Mouse (Mus musculus) fat pad, adult 2 months (tissue): ENCODE results near the gene Arhgap10.

Experiments
- DNase-seq: peaks from one replicate; pipeline ENCODE4 v3.0.0-alpha.2; 2011; ENCODE audit warnings: low read depth, low spot score; ENCODE audit errors: extremely low read depth

Arhgap10 gene

DNA sequence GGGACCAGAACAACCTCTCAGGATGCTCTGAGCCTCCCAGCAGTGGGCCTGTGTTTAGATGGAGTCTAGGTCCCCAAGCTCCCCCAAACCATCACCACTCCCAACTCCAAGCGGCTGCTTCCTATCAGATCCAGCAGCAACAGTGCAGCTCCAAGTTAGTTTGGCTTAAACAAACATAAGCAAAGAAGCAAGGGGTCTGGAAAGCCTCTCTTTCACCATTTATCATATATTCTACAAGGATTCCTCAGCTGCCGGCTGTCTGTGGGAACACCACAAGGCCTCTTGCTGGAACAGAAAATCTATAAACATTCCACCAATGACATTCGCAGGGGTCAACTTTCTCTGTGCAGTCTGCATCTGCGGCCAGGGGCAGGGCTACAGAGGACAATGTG is 29.5 kb downstream of the Arhgap10 start:
- no peak for DNase-seq

DNA sequence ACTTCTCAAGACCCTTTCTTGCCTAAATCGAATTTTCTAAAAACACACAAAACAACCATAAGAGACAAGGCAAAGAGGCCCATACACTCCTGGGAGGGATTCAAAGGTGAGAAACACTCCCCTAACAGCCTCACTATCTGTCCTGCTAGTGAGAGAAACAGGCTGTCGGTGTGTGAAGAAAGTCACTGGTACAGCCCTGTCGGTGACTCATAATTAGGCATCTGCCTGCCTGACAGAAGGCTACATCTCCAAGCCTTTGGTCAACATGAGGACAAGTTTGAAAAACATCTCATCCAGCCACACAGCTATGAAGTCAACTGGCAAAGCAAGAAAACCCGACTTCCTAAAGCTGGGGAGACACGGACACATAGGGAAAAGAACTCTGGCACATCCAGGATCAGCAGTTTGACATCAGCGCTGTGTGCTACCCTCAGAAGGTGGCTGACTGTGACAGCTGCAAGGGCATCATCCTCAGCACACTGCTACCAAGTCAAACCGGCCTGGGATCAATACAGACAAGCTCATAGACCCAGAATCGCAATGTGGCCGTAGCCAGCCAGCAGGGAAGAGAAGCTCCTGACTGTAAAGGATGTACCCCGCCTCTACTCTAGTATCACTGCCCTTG is 30.1 kb downstream of the Arhgap10 start:
- no peak for DNase-seq

DNA sequence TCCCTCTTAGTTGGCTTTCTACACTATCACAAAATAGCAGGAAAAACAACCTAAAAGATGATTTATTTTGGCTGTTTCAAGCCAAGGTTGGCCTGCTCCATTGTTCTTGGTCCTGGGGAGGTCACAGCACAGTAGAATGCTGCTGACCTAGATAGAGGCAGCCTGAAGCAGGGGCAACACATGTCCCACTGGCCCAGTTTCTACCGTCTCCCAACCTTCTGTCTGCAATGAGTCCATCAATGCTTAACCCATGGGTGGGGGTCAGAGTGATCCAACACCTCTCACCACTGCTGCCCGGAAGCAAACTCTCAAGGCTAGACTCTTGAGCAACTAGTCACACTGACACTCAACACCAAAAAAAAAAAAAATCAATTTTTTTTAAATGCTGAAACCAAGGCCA is 31.0 kb downstream of the Arhgap10 start:
- no peak for DNase-seq

DNA sequence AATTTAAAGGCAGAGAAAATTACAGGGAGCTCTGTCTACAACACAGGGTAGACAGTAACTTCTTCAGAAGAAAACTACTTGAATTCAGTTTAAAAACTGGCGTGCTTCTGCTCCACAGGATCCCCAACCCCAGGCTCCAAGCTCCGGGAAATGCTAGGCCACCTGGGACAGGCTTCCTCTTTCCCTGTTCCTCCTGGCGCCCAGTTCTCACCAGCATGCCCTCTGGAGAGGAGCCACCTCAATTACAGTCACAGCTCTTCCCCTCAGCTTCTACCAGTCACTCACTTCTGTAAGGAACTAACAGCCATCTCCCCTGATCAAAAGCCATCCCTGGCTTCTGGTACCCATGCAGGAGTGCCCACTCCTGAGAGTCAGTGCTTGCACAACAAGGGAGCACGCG is 32.9 kb downstream of the Arhgap10 start:
- DNase-seq = no peak

DNA sequence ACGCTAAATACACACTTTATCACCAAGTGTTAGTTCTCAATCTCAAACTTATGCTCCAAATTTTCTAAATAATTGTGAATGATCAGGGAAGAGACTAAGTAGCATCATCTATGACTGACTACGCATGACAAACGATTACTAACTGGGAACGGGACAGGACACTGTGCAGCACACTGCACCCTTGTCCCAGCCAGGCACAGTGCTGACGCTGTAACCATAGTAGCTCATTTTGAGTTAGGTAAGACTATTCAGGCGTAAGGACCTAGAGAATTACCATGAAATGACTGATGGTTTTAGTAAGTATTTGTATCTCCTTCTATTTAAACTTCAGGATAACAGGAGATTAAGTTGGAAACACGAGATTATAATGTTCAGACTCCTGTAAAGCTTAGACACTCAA is 33.5 kb downstream of the Arhgap10 start:
- no peak for DNase-seq

DNA sequence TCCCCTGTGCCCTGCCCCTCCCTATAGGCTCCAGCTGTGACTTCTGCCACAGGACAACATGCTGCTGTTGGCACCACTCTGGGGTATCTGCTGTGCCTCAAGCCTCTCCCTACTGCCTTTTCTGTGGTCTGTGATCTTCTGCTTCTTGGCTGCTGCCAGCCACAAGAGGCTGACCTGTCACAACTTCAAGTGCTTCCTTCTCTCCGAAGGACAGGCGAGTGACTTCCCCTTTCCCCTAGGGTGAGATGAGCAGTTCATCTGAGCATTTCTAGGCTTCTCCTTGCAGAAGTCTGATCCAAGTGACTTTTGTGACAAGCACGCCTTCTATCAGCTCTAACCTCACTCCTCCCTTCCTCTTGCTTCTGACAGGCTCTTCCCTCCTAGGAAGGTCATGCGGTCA is 34.1 kb downstream of the Arhgap10 start:
- no peak for DNase-seq

DNA sequence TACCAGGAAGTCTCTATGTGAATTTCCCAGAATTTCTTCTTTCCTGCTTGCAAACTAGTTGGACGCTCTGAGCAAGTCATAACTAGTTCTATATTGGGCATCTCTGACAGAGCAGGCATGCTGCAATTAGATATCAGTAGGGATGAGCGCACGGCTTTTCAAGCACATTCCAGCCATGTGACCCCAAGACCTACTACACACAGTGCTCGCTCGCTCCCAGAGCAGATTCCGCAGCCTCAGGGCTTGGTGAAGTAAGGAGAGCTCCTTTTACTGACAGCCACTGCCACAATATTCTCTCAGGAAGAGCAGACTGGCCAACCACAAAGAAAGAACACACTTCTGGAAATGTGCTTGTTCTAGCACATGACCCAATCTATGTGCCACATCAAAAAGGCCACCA is 36.0 kb downstream of the Arhgap10 start:
- DNase-seq = no peak

DNA sequence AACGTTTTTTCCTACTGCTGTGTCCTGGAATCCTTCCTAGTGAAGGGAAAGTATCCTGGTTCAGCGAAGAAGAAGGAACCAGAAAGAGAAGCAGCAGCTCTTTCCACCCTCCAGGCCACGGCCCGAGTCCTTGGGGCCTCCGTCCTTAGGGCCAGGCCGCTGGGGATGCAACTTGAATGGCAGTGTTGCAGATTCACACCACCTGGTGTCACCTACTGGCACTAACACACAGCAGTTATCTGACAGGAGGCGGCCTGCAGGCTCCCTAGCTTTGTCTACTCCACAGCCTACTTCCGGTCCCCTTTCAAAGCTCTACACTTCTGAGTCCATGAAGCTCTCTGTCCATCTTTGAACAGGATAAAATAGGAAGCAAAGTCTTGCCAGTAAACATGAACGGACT is 37.8 kb downstream of the Arhgap10 start:
- no peak for DNase-seq

DNA sequence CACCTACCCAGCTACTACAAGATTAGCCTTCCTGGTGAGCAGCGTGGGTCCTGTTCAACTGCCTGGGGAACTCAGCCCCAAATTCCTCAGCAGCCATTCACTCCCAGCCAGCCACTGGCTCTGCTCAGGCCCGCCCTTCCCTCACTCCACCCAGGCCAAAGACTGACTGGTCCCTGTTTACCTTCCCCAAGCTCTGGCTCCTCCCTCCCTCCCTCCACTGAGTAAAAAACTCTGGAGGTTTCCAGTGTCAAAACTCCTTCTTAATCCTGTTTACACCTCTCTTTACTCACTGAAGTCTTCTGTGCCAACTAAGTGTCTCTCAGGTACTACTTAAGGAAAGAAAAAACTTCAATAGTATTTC is 38.9 kb downstream of the Arhgap10 start:
- DNase-seq = no peak

DNA sequence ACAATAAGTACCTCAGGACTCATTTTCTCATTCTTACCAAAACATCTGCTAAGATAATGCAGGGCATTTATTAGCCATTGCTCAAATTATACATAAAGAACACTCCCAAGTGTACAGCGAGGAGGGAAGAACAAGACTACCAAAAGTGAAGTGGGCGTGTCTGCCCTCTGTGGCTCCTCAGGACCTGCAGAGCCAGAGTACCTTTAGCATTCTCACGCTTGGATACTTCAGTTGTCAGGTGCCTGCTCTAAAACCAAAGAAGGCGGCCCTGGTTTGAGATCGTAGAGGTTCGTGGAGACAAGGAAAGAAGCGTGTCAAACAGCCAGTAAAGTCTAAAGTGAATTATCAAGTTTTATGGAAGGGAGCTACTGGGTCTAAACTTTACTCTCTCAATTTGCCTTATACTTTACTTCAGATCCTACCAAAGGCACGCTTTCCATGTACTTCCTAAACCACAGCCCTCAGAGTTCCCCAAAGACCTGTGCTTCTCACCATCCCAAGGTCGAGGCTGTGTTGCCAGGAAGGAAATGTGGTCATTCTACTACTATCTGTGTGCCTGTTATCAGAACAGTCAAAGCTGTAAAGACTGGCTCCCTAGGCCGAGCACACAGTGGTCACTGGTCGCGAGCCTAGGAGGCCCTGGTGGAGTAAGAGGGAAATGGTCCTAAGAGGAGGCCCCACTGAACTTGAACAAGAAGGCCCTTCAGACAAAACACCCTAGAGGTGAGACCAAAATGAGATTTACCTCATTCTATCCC is 39.4 kb downstream of the Arhgap10 start:
- DNase-seq = no peak

DNA sequence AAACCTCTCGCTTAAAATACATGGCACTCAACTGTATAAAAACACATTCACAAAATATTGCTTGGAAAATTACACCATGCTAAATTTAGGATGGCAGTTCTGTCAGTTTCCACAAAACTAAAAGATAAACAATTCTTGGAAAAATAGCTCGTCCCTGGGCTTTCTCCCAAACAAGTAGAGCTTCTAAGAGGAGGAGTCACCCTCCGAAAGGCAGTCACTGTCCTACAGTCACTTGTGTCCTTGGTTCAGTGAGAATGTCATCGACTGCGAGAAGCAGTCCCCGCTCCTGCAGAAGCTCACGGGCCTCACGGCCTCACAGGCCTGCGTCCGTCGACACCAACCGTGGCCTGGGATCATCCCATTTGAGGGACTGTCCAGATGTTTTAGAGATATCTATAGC is 40.1 kb downstream of the Arhgap10 start:
- DNase-seq = no peak

DNA sequence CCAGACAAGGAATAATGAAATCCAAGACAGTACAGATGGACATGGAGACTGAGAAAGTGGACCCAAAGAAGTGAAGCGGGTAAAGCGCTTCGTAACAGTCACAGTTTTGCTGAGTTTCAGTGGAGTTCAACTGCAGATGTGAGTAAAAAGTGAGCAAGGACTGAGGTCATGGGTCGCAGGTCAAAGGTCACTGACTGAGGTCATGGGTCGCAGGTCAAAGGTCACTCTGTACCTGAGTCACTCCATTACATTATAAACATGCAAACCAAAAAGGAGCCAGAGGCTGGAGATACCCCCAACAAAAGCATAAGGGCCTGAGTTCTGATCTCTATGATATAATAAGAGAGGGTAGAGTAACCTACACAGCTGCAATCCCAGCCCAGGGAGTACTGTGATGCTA is 43.1 kb downstream of the Arhgap10 start:
- no peak for DNase-seq

DNA sequence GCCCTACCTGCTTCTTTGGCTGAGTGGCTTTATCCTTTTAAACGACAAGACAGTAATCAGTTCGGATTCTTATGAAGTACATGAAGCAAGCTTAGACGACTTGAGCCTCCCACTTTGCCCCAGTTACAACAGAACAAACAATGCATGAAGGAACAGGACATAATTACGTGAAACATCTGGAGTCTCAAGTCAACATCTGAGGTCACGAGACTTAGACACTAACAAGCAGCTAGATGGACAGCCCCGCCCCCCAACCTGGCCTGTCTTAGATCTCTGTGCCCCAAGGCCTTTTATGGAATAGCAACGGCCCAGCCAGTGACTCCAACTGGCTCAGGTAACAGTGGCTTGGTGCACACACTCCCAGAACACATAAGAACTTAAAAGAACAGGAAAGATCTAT is 44.0 kb downstream of the Arhgap10 start:
- DNase-seq = peak; percentile 64

DNA sequence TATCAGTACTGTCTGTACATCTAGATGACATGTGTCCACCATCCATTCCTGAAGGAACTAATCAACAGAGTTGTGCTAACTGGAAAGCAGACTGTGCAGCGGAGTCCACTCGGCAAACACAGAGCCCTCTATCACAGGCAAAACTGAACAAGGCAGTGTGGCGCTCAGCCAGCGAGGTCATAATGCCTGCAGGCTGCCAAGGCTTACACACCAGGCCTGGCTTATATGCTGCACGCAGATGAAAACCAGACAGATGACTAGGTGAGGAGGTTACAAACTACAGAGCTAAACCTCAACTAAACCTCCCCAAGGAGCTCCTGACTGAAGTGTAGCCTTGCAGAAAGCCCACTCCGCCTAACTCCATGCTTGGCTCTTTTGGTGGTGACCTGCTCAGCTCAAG is 44.4 kb downstream of the Arhgap10 start:
- DNase-seq = no peak

DNA sequence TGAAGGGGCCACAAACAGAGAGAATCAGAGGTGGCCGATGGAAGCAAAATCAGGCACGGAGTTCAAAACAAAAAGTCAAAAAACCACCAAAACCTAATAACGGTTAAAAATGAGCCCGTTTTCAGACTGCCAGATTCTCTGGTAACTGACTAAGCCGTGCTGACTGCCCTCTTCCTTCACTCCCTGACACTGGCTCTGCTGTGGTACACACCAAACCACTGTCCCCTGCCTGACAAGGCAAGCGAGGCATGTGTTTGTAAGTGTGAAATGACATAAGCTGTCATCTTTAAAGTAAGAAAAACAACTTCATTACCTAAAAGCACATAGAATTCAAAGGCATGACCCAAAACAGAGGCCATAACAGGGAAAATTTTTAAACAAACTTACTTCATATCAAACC is 56.4 kb downstream of the Arhgap10 start:
- DNase-seq = no peak

DNA sequence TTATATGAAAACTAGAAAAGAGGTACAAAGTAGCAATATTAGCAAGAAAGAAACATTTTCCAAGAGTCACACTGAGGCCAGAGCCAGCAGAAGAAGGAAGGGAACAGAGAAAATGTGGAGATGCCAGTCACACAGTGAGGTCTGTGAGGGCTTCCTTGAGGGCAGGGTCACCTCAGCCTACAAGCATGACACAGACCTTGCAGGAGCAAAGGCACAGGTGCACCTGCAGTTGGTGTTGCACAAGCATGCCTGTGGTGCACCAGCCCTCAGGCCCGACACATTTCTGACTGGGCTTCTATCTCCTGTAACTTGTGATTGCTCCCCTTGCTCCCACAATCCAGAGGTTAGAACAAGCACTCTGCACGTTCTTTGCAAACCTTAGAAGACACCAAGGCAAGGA is 57.4 kb downstream of the Arhgap10 start:
- DNase-seq = no peak

DNA sequence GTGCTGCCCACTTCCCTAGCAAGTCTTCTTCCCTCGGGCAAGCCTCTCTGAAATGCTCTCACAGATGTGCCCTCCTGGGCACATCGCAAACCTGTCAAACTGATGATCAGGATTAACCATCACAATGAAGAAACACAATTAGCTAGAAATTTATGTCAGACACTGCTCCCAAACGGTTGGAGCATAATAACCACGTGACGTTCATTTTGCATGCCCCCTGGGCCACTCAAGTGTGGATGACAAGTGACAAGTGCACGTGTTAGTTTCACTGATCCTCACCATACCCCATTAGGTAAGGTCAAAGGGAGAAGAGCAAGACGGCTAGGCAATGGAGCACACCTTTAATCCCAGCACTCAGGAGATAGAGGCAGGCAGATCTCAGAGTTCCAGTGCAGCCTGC is 58.1 kb downstream of the Arhgap10 start:
- DNase-seq = no peak

DNA sequence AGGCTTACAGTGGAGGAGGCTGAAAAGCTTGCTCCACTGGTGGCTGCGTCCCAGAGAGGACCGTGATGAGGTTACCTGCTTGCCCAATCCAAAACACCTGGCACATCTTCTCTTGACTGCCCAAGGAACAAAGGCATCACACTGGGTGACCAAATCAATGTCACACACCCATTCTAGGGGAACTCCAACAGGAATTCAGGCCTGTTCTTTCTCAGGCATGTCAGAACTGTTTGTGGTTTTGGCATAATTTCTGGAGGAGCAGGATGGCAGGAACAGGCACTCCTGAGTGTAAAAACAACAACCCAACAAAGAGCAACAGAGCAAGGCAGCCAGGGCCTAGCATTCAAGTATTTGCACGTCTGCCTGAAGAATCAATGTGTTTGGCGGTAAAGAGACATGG is 59.2 kb downstream of the Arhgap10 start:
- DNase-seq = peak; percentile 97

DNA sequence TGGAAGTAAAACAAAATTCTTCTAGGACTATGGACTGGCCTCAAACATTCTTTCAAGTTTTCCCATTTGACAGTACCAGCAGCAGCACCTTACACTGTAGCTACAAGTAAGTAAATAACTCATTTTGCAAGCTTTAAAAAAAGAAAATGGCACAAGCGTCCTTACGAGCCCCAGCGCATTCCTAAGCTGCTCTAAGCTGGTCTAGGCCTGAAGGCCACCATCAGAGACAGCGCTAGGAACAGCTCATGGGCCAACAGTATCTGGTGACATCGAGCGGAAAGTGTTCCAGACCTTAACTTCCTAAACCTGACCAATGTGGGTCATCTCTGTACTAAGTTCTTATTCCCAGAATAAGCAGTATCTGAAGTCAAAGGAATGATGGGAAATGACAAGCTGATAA is 61.5 kb downstream of the Arhgap10 start:
- no peak for DNase-seq

DNA sequence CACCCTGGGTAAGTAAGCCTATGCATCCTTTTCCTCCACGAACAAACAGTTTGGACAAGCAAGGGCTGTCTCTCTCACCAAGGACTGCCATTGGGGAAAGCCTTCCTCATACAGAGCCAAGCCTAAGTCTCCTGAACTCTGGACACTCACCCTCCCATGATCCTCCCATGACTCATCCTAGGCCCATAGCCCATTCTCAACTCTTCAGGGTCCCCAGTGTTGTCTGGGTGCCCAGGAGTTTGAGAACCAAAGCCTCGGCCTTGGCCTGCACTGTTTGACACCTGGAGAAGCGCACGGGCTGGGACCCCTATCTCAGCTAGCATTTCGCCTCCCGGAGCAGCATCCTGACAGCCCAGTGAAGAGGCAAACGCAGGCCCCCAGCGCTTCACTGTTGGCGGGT is 63.9 kb downstream of the Arhgap10 start:
- no peak for DNase-seq

DNA sequence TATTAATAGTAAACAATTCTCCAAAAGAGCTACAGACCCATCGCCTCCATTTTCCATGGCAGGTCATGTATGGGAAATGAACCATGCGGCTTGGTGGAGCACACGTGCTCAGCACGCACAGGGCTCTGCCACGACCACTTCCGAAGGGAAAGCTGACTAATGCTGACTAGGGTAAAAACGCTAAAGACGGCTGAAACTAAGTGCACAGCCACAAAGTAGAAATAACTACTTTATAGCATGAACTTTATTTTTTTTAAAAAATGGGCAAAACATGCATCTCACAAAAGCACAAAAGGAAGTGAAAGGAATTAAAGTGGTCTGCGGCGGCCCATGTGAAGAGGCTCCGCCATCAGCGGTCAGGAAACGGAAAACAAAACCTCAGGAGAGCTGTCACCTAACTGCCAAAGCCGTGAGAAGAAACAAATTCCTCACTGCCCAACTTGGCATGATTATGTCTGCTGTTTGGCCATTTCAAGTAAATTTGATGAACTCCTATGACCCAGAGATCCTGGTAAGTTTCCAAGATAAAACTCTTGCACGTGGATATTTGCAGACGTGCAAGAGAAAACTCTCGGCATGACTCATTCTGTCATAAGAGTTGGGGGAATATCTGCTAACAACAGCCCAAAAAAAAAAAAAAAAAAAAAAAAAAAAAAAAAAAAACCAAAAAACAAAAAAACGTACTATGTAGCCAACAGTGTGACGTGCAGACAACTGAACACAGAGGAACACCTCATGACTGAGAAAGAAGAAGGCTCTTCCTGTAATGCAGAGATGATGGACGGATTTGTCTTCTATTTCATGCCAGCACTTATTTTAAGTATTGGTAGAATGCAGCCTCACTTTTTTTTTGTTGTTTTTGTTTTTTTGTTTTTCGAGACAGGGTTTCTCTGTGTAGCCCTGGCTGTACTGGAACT is 66.0 kb downstream of the Arhgap10 start:
- no peak for DNase-seq

DNA sequence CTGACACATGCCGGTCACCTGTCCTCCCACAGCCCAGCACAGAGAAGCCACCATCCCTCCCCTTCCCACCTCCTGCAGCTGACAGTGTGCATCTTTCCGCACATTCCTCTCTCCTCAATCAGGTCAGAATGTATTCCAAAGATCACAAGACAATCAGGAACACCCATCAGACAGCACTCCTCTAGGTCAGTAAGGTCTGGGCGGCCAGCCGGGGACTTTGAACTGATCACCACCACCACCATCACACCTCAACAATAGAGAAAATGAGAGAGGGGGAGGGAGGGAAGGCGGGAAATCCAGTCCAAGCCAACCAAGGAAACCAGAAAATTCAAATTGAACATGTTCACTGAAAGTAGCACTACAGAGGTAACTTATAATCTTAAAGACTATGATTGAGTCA is 66.7 kb downstream of the Arhgap10 start:
- no peak for DNase-seq
